Mouse (Mus musculus) urinary bladder, adult 2 months (tissue): Measurements from ENCODE around the gene Tgfbr3. TPM values are rescaled to one million over a fixed set of nuclear protein-coding genes. Genes with fewer than 3 reads are reported as not detected.

ENCODE experiments used
- DNase-seq: peaks from one replicate; pipeline ENCODE4 v3.0.0; 2022; ENCODE audit warnings: low spot score
- polyA plus RNA-seq: library from polyadenylated mRNA; depleted of rRNA; stranded (reverse); fragments of >200 nt; gene quantifications from 2 replicates; pipeline ENCODE4 v1.2.3, GENCODE M21; 2012; rRNA removed

The Tgfbr3 gene
- polyA plus RNA-seq = 42.5 and 61.3 TPM in 2 replicates

GRCm38 (mm10) chr5:107289234-107289764 lies at the start of gene Tgfbr3:
Gene Tgfbr3 (minus strand): TSS chr5:107289629.
- peak; percentile 70 for DNase-seq

- no peak for DNase-seq
Observed at GRCm38 (mm10) chr5:107330916-107331421, 41.5 kb upstream of the Tgfbr3 start, which contains the start of gene Brdt. Gene Brdt (plus strand): TSS chr5:107331159.

GRCm38 (mm10) chr5:107320703-107321102 lies 31.3 kb upstream of the Tgfbr3 start:
- DNase-seq = no peak

GRCm38 (mm10) chr5:107317141-107317540 lies 27.7 kb upstream of the Tgfbr3 start:
- no peak for DNase-seq

- no peak for DNase-seq
Observed at GRCm38 (mm10) chr5:107307432-107307831, 18.0 kb upstream of the Tgfbr3 start.

- no peak for DNase-seq
Observed at GRCm38 (mm10) chr5:107304117-107304825, 14.8 kb upstream of the Tgfbr3 start.

GRCm38 (mm10) chr5:107303350-107303861 lies 14.0 kb upstream of the Tgfbr3 start:
- no peak for DNase-seq

- DNase-seq = no peak
Observed at GRCm38 (mm10) chr5:107298854-107299253, 9.4 kb upstream of the Tgfbr3 start.

- DNase-seq = no peak
Observed at GRCm38 (mm10) chr5:107296512-107297322, 7.3 kb upstream of the Tgfbr3 start.

- no peak for DNase-seq
Observed at GRCm38 (mm10) chr5:107295817-107296511, 6.5 kb upstream of the Tgfbr3 start.

- peak; percentile 46 for DNase-seq
Observed at GRCm38 (mm10) chr5:107295061-107295816, 5.8 kb upstream of the Tgfbr3 start.

GRCm38 (mm10) chr5:107294041-107294440 lies 4.6 kb upstream of the Tgfbr3 start:
- no peak for DNase-seq

- no peak for DNase-seq
Observed at GRCm38 (mm10) chr5:107289986-107290385, 557 bp upstream of the Tgfbr3 start.

GRCm38 (mm10) chr5:107288427-107289233 lies 799 bp downstream of the Tgfbr3 start:
- peak; percentile 51 for DNase-seq

- no peak for DNase-seq
Observed at GRCm38 (mm10) chr5:107287908-107288267, 1.5 kb downstream of the Tgfbr3 start.

GRCm38 (mm10) chr5:107287254-107287907 lies 2.0 kb downstream of the Tgfbr3 start:
- DNase-seq = no peak

- DNase-seq = no peak
Observed at GRCm38 (mm10) chr5:107285563-107285962, 3.9 kb downstream of the Tgfbr3 start.

- no peak for DNase-seq
Observed at GRCm38 (mm10) chr5:107283935-107284524, 5.4 kb downstream of the Tgfbr3 start.
